8 mouse cellular contexts compared by ENCODE assay signal in the genomic region with DNA sequence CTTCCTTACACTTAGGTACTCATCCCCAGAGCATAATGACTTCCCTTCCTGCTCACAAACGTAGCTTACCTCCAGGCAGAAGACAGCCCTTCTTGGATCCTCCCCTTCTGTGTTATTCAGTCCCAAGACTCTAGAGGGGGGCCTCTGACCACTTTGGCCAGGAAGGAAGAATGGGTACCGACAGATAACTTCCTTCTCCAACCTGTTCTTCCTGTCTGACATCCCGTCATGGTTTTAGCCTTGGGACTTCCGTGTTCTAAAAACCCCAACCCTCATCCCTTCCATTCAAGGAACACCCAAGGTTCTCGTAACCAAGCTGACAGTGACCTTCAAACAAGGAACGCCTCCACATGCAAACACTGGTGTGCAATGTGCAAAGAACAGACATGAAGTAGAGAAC. TPM values are rescaled to one million over a fixed set of nuclear protein-coding genes. Genes with fewer than 3 reads are reported as not detected.
DNase-seq lines count a peak whose midpoint lies in the region; ATAC-seq and TF ChIP-seq lines count a peak whose summit lies in the region.

A gene (minus strand): TSS at position 168 of the 400 bp plus-strand sequence.

- peaks cover 3% of the 10 kb centered on the region; the same call in 1 of the 2 replicates for H3K36me3 ChIP-seq in forebrain, postnatal 0 days (ENCODE audit: insufficient read depth)
- no peaks in the 10 kb centered on the region for H3K36me3 ChIP-seq in hindbrain, embryonic 12.5 days
- H3K36me3 ChIP-seq in lung, embryonic 14.5 days (ENCODE audit: insufficient read depth), result no peaks in the 10 kb centered on the region
- no peaks in the 10 kb centered on the region for H3K36me3 ChIP-seq in stomach, embryonic 16.5 days (ENCODE audit: control insufficient read depth, insufficient read depth, low read length)

- no peak for TF ChIP-seq POLR2A in cerebellum, adult 2 months (IDR thresholded peaks at IDR 0.05; ENCODE audit: borderline replicate concordance, insufficient read depth, low read length)

- H3K9ac ChIP-seq in forebrain, postnatal 0 days, result peak within 1 kb of the TSS; percentile 59
- peak within 1 kb of the TSS; percentile 73 for H3K9ac ChIP-seq in hindbrain, embryonic 12.5 days
- peak within 1 kb of the TSS; percentile 79 for H3K9ac ChIP-seq in lung, embryonic 14.5 days
- H3K9ac ChIP-seq in stomach, embryonic 16.5 days (ENCODE audit: low read length), result peak within 1 kb of the TSS; percentile 94

- ATAC-seq in forebrain, postnatal 0 days, result no peak
- no peak for ATAC-seq in hindbrain, embryonic 12.5 days (ENCODE audit: low FRiP score)
- peak; percentile 40 for ATAC-seq in lung, embryonic 14.5 days (ENCODE audit: insufficient read depth)
- ATAC-seq in stomach, embryonic 16.5 days (ENCODE audit: insufficient read depth, low FRiP score), result peak; percentile 29; the same call in 1 of the 2 replicates

- peak within 1 kb of the TSS; percentile 27 for H3K27ac ChIP-seq in cerebellum, adult 2 months (ENCODE audit: insufficient read depth, low read length)
- peak within 1 kb of the TSS; percentile 76 for H3K27ac ChIP-seq in forebrain, postnatal 0 days (ENCODE audit: low read depth, low read length)
- no peak within 1 kb of the TSS for H3K27ac ChIP-seq in hindbrain, embryonic 12.5 days
- peak within 1 kb of the TSS; percentile 80 for H3K27ac ChIP-seq in lung, embryonic 14.5 days (ENCODE audit: low read depth)
- peak within 1 kb of the TSS; percentile 94 for H3K27ac ChIP-seq in stomach, embryonic 16.5 days (ENCODE audit: low read length)

- H3K4me3 ChIP-seq in cerebellum, adult 2 months (replicated peaks; ENCODE audit: insufficient read depth, low read depth, low read length), result peak within 1 kb of the TSS; percentile 47
- H3K4me3 ChIP-seq in forebrain, postnatal 0 days (ENCODE audit: low read depth, low read length), result peak within 1 kb of the TSS; percentile 33
- H3K4me3 ChIP-seq in hindbrain, embryonic 12.5 days, result peak within 1 kb of the TSS; percentile 39
- peak within 1 kb of the TSS; percentile 53 for H3K4me3 ChIP-seq in lung, embryonic 14.5 days (ENCODE audit: low read depth, low read length)
- H3K4me3 ChIP-seq in stomach, embryonic 16.5 days (replicated peaks; ENCODE audit: low read length), result peak within 1 kb of the TSS; percentile 58

- DNase-seq in cerebellum, adult 2 months, result no peak
- no peak for DNase-seq in cerebellum, adult 9-11 months
- no peak for DNase-seq in adrenal gland, postnatal 25 days
- no peak for DNase-seq in forebrain, postnatal 0 days
- no peak for DNase-seq in lung, embryonic 14.5 days
- DNase-seq in cerebellum, adult 8-10 months, result no peak

- H3K9me3 ChIP-seq in forebrain, postnatal 0 days (ENCODE audit: low read length), result no peaks in the 10 kb centered on the region
- no peaks in the 10 kb centered on the region for H3K9me3 ChIP-seq in hindbrain, embryonic 12.5 days (replicated peaks)
- no peaks in the 10 kb centered on the region for H3K9me3 ChIP-seq in lung, embryonic 14.5 days (ENCODE audit: low read depth, low read length)
- H3K9me3 ChIP-seq in stomach, embryonic 16.5 days (replicated peaks; ENCODE audit: control insufficient read depth, low read length), result no peaks in the 10 kb centered on the region

- H3K4me2 ChIP-seq in forebrain, postnatal 0 days (ENCODE audit: low read depth), result peak within 1 kb of the TSS; percentile 66
- H3K4me2 ChIP-seq in hindbrain, embryonic 12.5 days (replicated peaks), result peak within 1 kb of the TSS; percentile 68
- H3K4me2 ChIP-seq in lung, embryonic 14.5 days, result peak within 1 kb of the TSS; percentile 79
- peak within 1 kb of the TSS; percentile 76 for H3K4me2 ChIP-seq in stomach, embryonic 16.5 days (ENCODE audit: low read depth, low read length)

- H3K4me1 ChIP-seq in cerebellum, adult 2 months (ENCODE audit: control insufficient read depth, insufficient read depth, low read length), result 0 out of 2 replicates have a peak, but pooled peaks cover 2% of the 10 kb centered on the region
- peaks cover 4% of the 10 kb centered on the region for H3K4me1 ChIP-seq in forebrain, postnatal 0 days (ENCODE audit: insufficient read depth)
- peaks cover 12% of the 10 kb centered on the region for H3K4me1 ChIP-seq in hindbrain, embryonic 12.5 days
- peaks cover 10% of the 10 kb centered on the region for H3K4me1 ChIP-seq in lung, embryonic 14.5 days (ENCODE audit: insufficient read depth)
- peaks cover 10% of the 10 kb centered on the region; the same call in 1 of the 2 replicates for H3K4me1 ChIP-seq in stomach, embryonic 16.5 days (ENCODE audit: control insufficient read depth, insufficient read depth, low read length)

- no peaks in the 10 kb centered on the region for H3K27me3 ChIP-seq in cerebellum, adult 2 months (ENCODE audit: control insufficient read depth, insufficient read depth, low read length)
- no peaks in the 10 kb centered on the region for H3K27me3 ChIP-seq in forebrain, postnatal 0 days (ENCODE audit: insufficient read depth, low read length)
- no peaks in the 10 kb centered on the region for H3K27me3 ChIP-seq in hindbrain, embryonic 12.5 days
- H3K27me3 ChIP-seq in lung, embryonic 14.5 days (ENCODE audit: insufficient read depth, low read length), result no peaks in the 10 kb centered on the region
- no peaks in the 10 kb centered on the region for H3K27me3 ChIP-seq in stomach, embryonic 16.5 days (ENCODE audit: control insufficient read depth, insufficient read depth, low read length)

- TF ChIP-seq CTCF in cerebellum, adult 2 months (IDR thresholded peaks at IDR 0.05; ENCODE audit: borderline replicate concordance, insufficient read depth, low read depth, low read length), result no peak
- TF ChIP-seq CTCF in forebrain, postnatal 0 days (IDR thresholded peaks at IDR 0.05; ENCODE audit: low read depth), result no peak
- TF ChIP-seq CTCF in lung, embryonic 14.5 days (IDR thresholded peaks at IDR 0.05; ENCODE audit: low read depth), result no peak

- 82% methylated on average over 6 of the region's 6 CpGs for WGBS in cerebellum, adult 2 months
- WGBS in forebrain, postnatal 0 days, result 79% methylated on average over 6 of the region's 6 CpGs
- WGBS in hindbrain, embryonic 12.5 days, result 84% methylated on average over 6 of the region's 6 CpGs
- 62% methylated on average over 6 of the region's 6 CpGs for WGBS in lung, embryonic 14.5 days
- WGBS in stomach, embryonic 16.5 days, result 59% methylated on average over 6 of the region's 6 CpGs

RNA-seq across cellular contexts. Expression of the gene that starts here (rescaled TPM):
- 7.9 and 9.9 TPM in 2 replicates for polyA plus RNA-seq in cerebellum, adult 2 months (2012; rRNA removed)
- total RNA-seq in adrenal gland, postnatal 25 days (2021), result 18.5 and 34.8 TPM in 2 replicates
- total RNA-seq in forebrain, postnatal 0 days (2014; rRNA removed), result 5.8 and 5.9 TPM in 2 replicates
- polyA plus RNA-seq in forebrain, postnatal 0 days (2015; fragmentation: Nextera tagmentation; extraction: Ambion mirVana), result 5.7 and 7.1 TPM in 2 replicates
- polyA plus RNA-seq in hindbrain, embryonic 12.5 days (2016; fragmentation: Nextera tagmentation; extraction: Ambion mirVana), result 5.1 and 5.6 TPM in 2 replicates
- polyA plus RNA-seq in lung, embryonic 14.5 days (2014; fragmentation: Nextera tagmentation; extraction: Ambion mirVana), result 9.2 and 9.6 TPM in 2 replicates
- polyA plus RNA-seq in stomach, embryonic 16.5 days (2015; fragmentation: Nextera tagmentation; extraction: Ambion mirVana), result 11.4 and 13.7 TPM in 2 replicates

Comparison
In these comparisons a context has a peak if more than half of its experiments do, and no peak if none do; other contexts are left out.
1. ATAC-seq: peak in lung, embryonic 14.5 days (single experiment) and stomach, embryonic 16.5 days (single experiment); none in forebrain, postnatal 0 days (single experiment) and hindbrain, embryonic 12.5 days (single experiment).
2. Peak in every context shown above with its lines, with median percentiles within 50 percentile points of each other: H3K4me3 ChIP-seq, H3K4me2 ChIP-seq and H3K9ac ChIP-seq.